Comparison of ENCODE assay signal across 9 mouse cellular contexts in genomic region chr11:103096979-103097894, GRCm38 (mm10). TPM values are rescaled to one million over a fixed set of nuclear protein-coding genes. Genes with fewer than 3 reads are reported as not detected.
DNase-seq lines count a peak whose midpoint lies in the region; ATAC-seq lines count a peak whose summit lies in the region.
"Had no signal": no experiment of that assay in that cellular context is flagged by ENCODE, and none has a peak within 500 bp of the region (broad histone marks: within the 10 kb centered on the region; RNA-seq: fewer than 3 reads in every experiment).

No protein-coding gene starts in this region.

- H3K4me2 ChIP-seq in intestine, embryonic 16.5 days (ENCODE audit: low read depth, low read length), result peak overlapping the region; percentile 27; the same call in 1 of the 2 replicates

- H3K27me3 ChIP-seq in heart, embryonic 10.5 days (ENCODE audit: insufficient read depth, poor library complexity, severe bottlenecking), result peaks cover 25% of the 10 kb centered on the region
- H3K27me3 ChIP-seq in intestine, embryonic 16.5 days (replicated peaks; ENCODE audit: control insufficient read depth, insufficient read depth, low read length), result peaks cover 6% of the 10 kb centered on the region

- H3K4me1 ChIP-seq in heart, embryonic 10.5 days, result peaks cover 73% of the 10 kb centered on the region
- peaks cover 34% of the 10 kb centered on the region for H3K4me1 ChIP-seq in intestine, embryonic 16.5 days (ENCODE audit: control insufficient read depth, insufficient read depth, low read length)

- H3K9ac ChIP-seq in intestine, embryonic 16.5 days (ENCODE audit: low read depth, low read length), result peak overlapping the region; percentile 14; the same call in 1 of the 2 replicates

- WGBS in heart, embryonic 10.5 days, result 11% methylated on average over 22 of the region's 22 CpGs
- WGBS in intestine, embryonic 16.5 days, result 21% methylated on average over 22 of the region's 22 CpGs

- no peak for DNase-seq in heart, embryonic 10.5 days (ENCODE audit: low spot score)
- no peak for DNase-seq in heart, adult 8-10 months (ENCODE audit: low spot score)
- DNase-seq in urinary bladder, postnatal 25 days (ENCODE audit: low spot score), result peak; percentile 30
- no peak for DNase-seq in urinary bladder, adult 18-20 months (ENCODE audit: low spot score in 2 of 2)
- no peak for DNase-seq in layer of hippocampus, postnatal 36 days
- no peak for DNase-seq in gastrocnemius, postnatal 10 days
- DNase-seq in cerebellum, postnatal 36 days, result no peak
- DNase-seq: cerebellum, postnatal 25 days had no signal

- H3K9me3 ChIP-seq in heart, embryonic 10.5 days, result no peaks in the 10 kb centered on the region
- no peaks in the 10 kb centered on the region for H3K9me3 ChIP-seq in intestine, embryonic 16.5 days (ENCODE audit: control insufficient read depth, low read length)

- ATAC-seq in intestine, embryonic 16.5 days, result no peak

- H3K36me3 ChIP-seq in heart, embryonic 10.5 days, result no peaks in the 10 kb centered on the region
- H3K36me3 ChIP-seq in intestine, embryonic 16.5 days (ENCODE audit: control insufficient read depth, insufficient read depth, low read length), result no peaks in the 10 kb centered on the region

- H3K27ac ChIP-seq in heart, embryonic 10.5 days, result peak overlapping the region; percentile 82
- H3K27ac ChIP-seq in intestine, embryonic 16.5 days (ENCODE audit: low read length), result no peak overlapping the region; the same call in 1 of the 2 replicates

- peak overlapping the region; percentile 52 for H3K4me3 ChIP-seq in heart, embryonic 10.5 days
- H3K4me3 ChIP-seq in intestine, embryonic 16.5 days (ENCODE audit: low read length), result 0 out of 2 replicates have a peak overlapping the region, but pooled peaks have one; percentile 5

RNA-seq across cellular contexts. Expression of gene Plcd3, which starts 4.2 kb away (rescaled TPM):
- 3.6 and 4.8 TPM in 2 replicates for polyA plus RNA-seq in heart, embryonic 10.5 days (2016; fragmentation: Nextera tagmentation; extraction: Ambion mirVana)
- total RNA-seq in heart, adult 8-10 months (2022), result 10 to 100 TPM; 10.7 to 19.1 (median 12.1) TPM
- polyA plus RNA-seq in intestine, embryonic 16.5 days (2015; fragmentation: Nextera tagmentation; extraction: Ambion mirVana), result 2.1 and 2.3 TPM in 2 replicates
- total RNA-seq in layer of hippocampus, postnatal 36 days (2021), result 1 to 10 TPM; 9.5 TPM
- 1 to 10 TPM; 5.8 to 8.6 TPM for total RNA-seq in gastrocnemius, postnatal 10 days (2021)

RNA-seq across cellular contexts. Expression of gene Acbd4, which starts 4.2 kb away (rescaled TPM):
- 9.8 and 10.2 TPM in 2 replicates for polyA plus RNA-seq in heart, embryonic 10.5 days (2016; fragmentation: Nextera tagmentation; extraction: Ambion mirVana)
- total RNA-seq in heart, adult 8-10 months (2022), result 10 to 100 TPM; 24.1 to 39.8 (median 32.0) TPM
- 30.4 and 32.5 TPM in 2 replicates for polyA plus RNA-seq in intestine, embryonic 16.5 days (2015; fragmentation: Nextera tagmentation; extraction: Ambion mirVana)
- 10 to 100 TPM; 76.4 to 86.1 TPM for total RNA-seq in layer of hippocampus, postnatal 36 days (2021)
- 10 to 100 TPM; 34.9 to 50.5 TPM for total RNA-seq in gastrocnemius, postnatal 10 days (2021)

RNA-seq across cellular contexts. Expression of gene Hexim1, which starts 18.8 kb away (rescaled TPM):
- 1.8 and 2.8 TPM in 2 replicates for polyA plus RNA-seq in heart, embryonic 10.5 days (2016; fragmentation: Nextera tagmentation; extraction: Ambion mirVana)
- total RNA-seq in heart, adult 8-10 months (2022), result 10 to 100 TPM; 15.9 to 18.6 (median 17.0) TPM
- polyA plus RNA-seq in intestine, embryonic 16.5 days (2015; fragmentation: Nextera tagmentation; extraction: Ambion mirVana), result 4.2 and 4.6 TPM in 2 replicates
- 10 to 100 TPM; 52.7 to 56.1 TPM for total RNA-seq in layer of hippocampus, postnatal 36 days (2021)
- 10 to 100 TPM; 24.0 to 26.7 TPM for total RNA-seq in gastrocnemius, postnatal 10 days (2021)

RNA-seq across cellular contexts. Expression of gene Hexim2, which starts 35.0 kb away (rescaled TPM):
- polyA plus RNA-seq in heart, embryonic 10.5 days (2016; fragmentation: Nextera tagmentation; extraction: Ambion mirVana), result 6.5 and 7.9 TPM in 2 replicates
- 1 to 10 TPM; 1.2 to 2.0 (median 1.9) TPM for total RNA-seq in heart, adult 8-10 months (2022)
- 5.8 TPM in 2 replicates for polyA plus RNA-seq in intestine, embryonic 16.5 days (2015; fragmentation: Nextera tagmentation; extraction: Ambion mirVana)
- 10 to 100 TPM; 14.8 to 14.9 TPM for total RNA-seq in layer of hippocampus, postnatal 36 days (2021)
- 1 to 10 TPM; 5.8 to 6.7 TPM for total RNA-seq in gastrocnemius, postnatal 10 days (2021)
